ENCODE assay signal across 8 mouse cellular contexts in genomic region chr7:18746189-18746860, GRCm38 (mm10). TPM values are rescaled to one million over a fixed set of nuclear protein-coding genes. Genes with fewer than 3 reads are reported as not detected.
A peak's percentile ranks its signal among the peaks of the same experiment; 100 is the strongest.
DNase-seq lines count a peak whose midpoint lies in the region; ATAC-seq lines count a peak whose summit lies in the region.

No protein-coding gene starts in this region.

- intact Hi-C loops in heart, postnatal 10 days (cut with DNase I), result no loop called here
- intact Hi-C loops in left cerebral cortex, postnatal 36 days (cut with DNase I), result no loop called here

- 0 out of 2 replicates have a peak overlapping the region, but pooled peaks have one; percentile 7 for H3K4me2 ChIP-seq in limb, embryonic 15.5 days
- H3K4me2 ChIP-seq in neural tube, embryonic 14.5 days (ENCODE audit: low read depth, low read length), result peak overlapping the region; percentile 40

- H3K4me1 ChIP-seq in brown adipose tissue, adult 24 weeks (ENCODE audit: control insufficient read depth, insufficient read depth, insufficient read length, low read length), result no peaks in the 10 kb centered on the region
- H3K4me1 ChIP-seq in limb, embryonic 15.5 days, result no peaks in the 10 kb centered on the region
- no peaks in the 10 kb centered on the region for H3K4me1 ChIP-seq in neural tube, embryonic 14.5 days (ENCODE audit: control insufficient read depth, insufficient read depth, low read length)

- 10% methylated on average over 20 of the region's 20 CpGs for WGBS in limb, embryonic 15.5 days
- 9% methylated on average over 20 of the region's 20 CpGs for WGBS in neural tube, embryonic 14.5 days

- no peaks in the 10 kb centered on the region for H3K9me3 ChIP-seq in limb, embryonic 15.5 days
- H3K9me3 ChIP-seq in neural tube, embryonic 14.5 days (ENCODE audit: control insufficient read depth, low read length), result no peaks in the 10 kb centered on the region

- no peaks in the 10 kb centered on the region for H3K36me3 ChIP-seq in limb, embryonic 15.5 days
- H3K36me3 ChIP-seq in neural tube, embryonic 14.5 days (ENCODE audit: control insufficient read depth, insufficient read depth, low read length), result no peaks in the 10 kb centered on the region

- peaks cover 22% of the 10 kb centered on the region for H3K27me3 ChIP-seq in limb, embryonic 15.5 days
- peaks cover 5% of the 10 kb centered on the region for H3K27me3 ChIP-seq in neural tube, embryonic 14.5 days (ENCODE audit: control insufficient read depth, insufficient read depth, low read length)

- no peak overlapping the region for H3K27ac ChIP-seq in brown adipose tissue, adult 24 weeks (replicated peaks; ENCODE audit: low read depth, low read length)
- no peak overlapping the region for H3K27ac ChIP-seq in limb, embryonic 15.5 days
- H3K27ac ChIP-seq in neural tube, embryonic 14.5 days (ENCODE audit: low read depth, low read length), result no peak overlapping the region

- peak; percentile 19 for DNase-seq in adrenal gland, postnatal 14 days
- no peak for DNase-seq in adrenal gland, postnatal 4 days (ENCODE audit: low spot score in 2 of 2)
- DNase-seq in heart, postnatal 10 days, result peak; percentile 10 to 20
- DNase-seq in left cerebral cortex, adult 18-20 months (ENCODE audit: low spot score in 2 of 2), result no peak
- DNase-seq in left cerebral cortex, postnatal 36 days (ENCODE audit: low spot score in 2 of 2), result no peak

- H3K9ac ChIP-seq in limb, embryonic 15.5 days, result no peak overlapping the region
- H3K9ac ChIP-seq in neural tube, embryonic 14.5 days (replicated peaks; ENCODE audit: low read depth, low read length), result 0 out of 2 replicates have a peak overlapping the region, but pooled peaks have one; percentile 16

- H3K4me3 ChIP-seq in brown adipose tissue, adult 24 weeks (ENCODE audit: insufficient read depth, low read depth, low read length), result 0 out of 2 replicates have a peak overlapping the region, but pooled peaks have one; percentile 28
- 0 out of 2 replicates have a peak overlapping the region, but pooled peaks have one; percentile 9 for H3K4me3 ChIP-seq in limb, embryonic 15.5 days
- peak overlapping the region; percentile 21 for H3K4me3 ChIP-seq in neural tube, embryonic 14.5 days (ENCODE audit: low read depth, low read length)

- ATAC-seq in limb, embryonic 15.5 days (ENCODE audit: insufficient number of reproducible peaks, low FRiP score, low TSS enrichment, low read depth), result no peak
- ATAC-seq in neural tube, embryonic 14.5 days (ENCODE audit: low read depth), result 0 out of 2 replicates have a peak, but pooled peaks have one; percentile 54

RNA-seq across cellular contexts. Expression of gene Psg22, which starts 28.4 kb away (rescaled TPM):
- not detected in 2 replicates for total RNA-seq in adrenal gland, postnatal 14 days (2021)
- not detected for total RNA-seq in adrenal gland, postnatal 4 days (2021)
- not detected in 2 replicates for polyA plus RNA-seq in brown adipose tissue, adult 24 weeks (2012; ENCODE audit: insufficient read depth, insufficient read length, missing spikeins)
- not detected for total RNA-seq in heart, postnatal 10 days (2021)
- polyA plus RNA-seq in limb, embryonic 15.5 days (2015; fragmentation: Nextera tagmentation; extraction: Ambion mirVana), result not detected in 2 replicates
- not detected in 2 replicates for polyA plus RNA-seq in neural tube, embryonic 14.5 days (2014; fragmentation: Nextera tagmentation; extraction: Ambion mirVana)
- total RNA-seq in left cerebral cortex, adult 18-20 months (2021), result not detected
- total RNA-seq in left cerebral cortex, postnatal 36 days (2021), result not detected

RNA-seq across cellular contexts. Expression of gene Psg19, which starts 52.0 kb away (rescaled TPM):
- total RNA-seq in adrenal gland, postnatal 14 days (2021), result not detected in 2 replicates
- total RNA-seq in adrenal gland, postnatal 4 days (2021), result not detected
- not detected in 2 replicates for polyA plus RNA-seq in brown adipose tissue, adult 24 weeks (2012; ENCODE audit: insufficient read depth, insufficient read length, missing spikeins)
- total RNA-seq in heart, postnatal 10 days (2021), result not detected
- polyA plus RNA-seq in limb, embryonic 15.5 days (2015; fragmentation: Nextera tagmentation; extraction: Ambion mirVana), result not detected in 2 replicates
- polyA plus RNA-seq in neural tube, embryonic 14.5 days (2014; fragmentation: Nextera tagmentation; extraction: Ambion mirVana), result not detected in 2 replicates
- not detected for total RNA-seq in left cerebral cortex, adult 18-20 months (2021)
- total RNA-seq in left cerebral cortex, postnatal 36 days (2021), result not detected

Comparison
In these comparisons a context has a peak if more than half of its experiments do, and no peak if none do; other contexts are left out.
1. DNase-seq: peak in adrenal gland, postnatal 14 days (single experiment) and heart, postnatal 10 days (2 of 2); none in adrenal gland, postnatal 4 days (0 of 2), left cerebral cortex, adult 18-20 months (0 of 2) and left cerebral cortex, postnatal 36 days (0 of 2).
2. Peak in every context shown above with its lines, with median percentiles within 50 percentile points of each other: H3K4me3 ChIP-seq.